Mouse (Mus musculus) ES-CJ7 (cell line): ENCODE results near the gene Ppp1r9a.
A peak's percentile ranks its signal among the peaks of the same experiment; 100 is the strongest.

Source experiments
- DNase-seq: peaks from one replicate; pipeline ENCODE4 v3.0.0; 2011; ENCODE audit warnings: low read depth, low spot score

Ppp1r9a gene

GRCm38 (mm10) chr6:5156541-5157425 is 254.1 kb downstream of the Ppp1r9a start:
- no peak for DNase-seq

- DNase-seq, result no peak
Observed at GRCm38 (mm10) chr6:5159385-5159791, 256.7 kb downstream of the Ppp1r9a start.

- no peak for DNase-seq
Observed at GRCm38 (mm10) chr6:5162052-5162451, 259.3 kb downstream of the Ppp1r9a start.

GRCm38 (mm10) chr6:5163507-5164144 is 260.9 kb downstream of the Ppp1r9a start:
- no peak for DNase-seq

- no peak for DNase-seq
Observed at GRCm38 (mm10) chr6:5164855-5165254, 262.1 kb downstream of the Ppp1r9a start.

GRCm38 (mm10) chr6:5167051-5167677 is 264.4 kb downstream of the Ppp1r9a start:
- peak; percentile 6 for DNase-seq

- no peak for DNase-seq
Observed at GRCm38 (mm10) chr6:5168158-5168557, 265.4 kb downstream of the Ppp1r9a start.

GRCm38 (mm10) chr6:5171418-5171817 is 268.7 kb downstream of the Ppp1r9a start:
- DNase-seq, result no peak

- peak; percentile 8 for DNase-seq
Observed at GRCm38 (mm10) chr6:5172571-5172970, 269.9 kb downstream of the Ppp1r9a start.

GRCm38 (mm10) chr6:5174179-5174812 is 271.6 kb downstream of the Ppp1r9a start:
- no peak for DNase-seq

GRCm38 (mm10) chr6:5177967-5178891 is 275.5 kb downstream of the Ppp1r9a start:
- no peak for DNase-seq

- DNase-seq, result no peak
Observed at GRCm38 (mm10) chr6:5179189-5179588, 276.5 kb downstream of the Ppp1r9a start.

GRCm38 (mm10) chr6:5180645-5181044 is 277.9 kb downstream of the Ppp1r9a start:
- no peak for DNase-seq

- DNase-seq, result no peak
Observed at GRCm38 (mm10) chr6:5186229-5186950, 283.7 kb downstream of the Ppp1r9a start.

- no peak for DNase-seq
Observed at GRCm38 (mm10) chr6:5187586-5187985, 284.9 kb downstream of the Ppp1r9a start.

- DNase-seq, result no peak
Observed at GRCm38 (mm10) chr6:5188036-5188435, 285.3 kb downstream of the Ppp1r9a start.

- no peak for DNase-seq
Observed at GRCm38 (mm10) chr6:5188938-5189337, 286.2 kb downstream of the Ppp1r9a start.

GRCm38 (mm10) chr6:5189507-5189906 is 286.8 kb downstream of the Ppp1r9a start:
- DNase-seq, result no peak

- no peak for DNase-seq
Observed at GRCm38 (mm10) chr6:5190761-5191160, 288.0 kb downstream of the Ppp1r9a start.

- DNase-seq, result no peak
Observed at GRCm38 (mm10) chr6:5193693-5194092, 291.0 kb downstream of the Ppp1r9a start, which contains the start of gene Pon1. Gene Pon1 (minus strand): TSS chr6:5193946.
